Mouse (Mus musculus) midbrain, postnatal 0 days (tissue): ENCODE data around the gene Gli2. TPM values are rescaled to one million over a fixed set of nuclear protein-coding genes. Genes with fewer than 3 reads are reported as not detected.

ENCODE experiments used
- ATAC-seq: fragments of 200-750 bp; cut with Nextera tagmentation; 2 replicates; pipeline ENCODE4 v1.8.0; 2017; ENCODE audit warnings: moderate number of reproducible peaks, mild to moderate bottlenecking, moderate TSS enrichment, moderate library complexity; ENCODE audit not compliant: low FRiP score
- DNase-seq: peaks from one replicate; pipeline ENCODE4 v3.0.0-alpha.2; 2015; ENCODE audit warnings: low spot score
- H3K27ac ChIP-seq: fragments of 300-500 bp; sonication (generic); 2 replicates; pipeline ENCODE4 v1.5.1; 2014; ENCODE audit warnings: low read depth, mild to moderate bottlenecking, low read length, mixed read lengths
- H3K27me3 ChIP-seq: fragments of 300-500 bp; sonication (generic); 2 replicates; pipeline ENCODE4 v1.6.1; 2014; ENCODE audit warnings: low read length, control low read depth, mixed read lengths; ENCODE audit not compliant: insufficient read depth
- H3K36me3 ChIP-seq: fragments of 300-500 bp; sonication (generic); 2 replicates; pipeline ENCODE4 v1.6.1; 2014; ENCODE audit warnings: low read length, control low read depth, mixed read lengths; ENCODE audit not compliant: insufficient read depth
- H3K4me1 ChIP-seq: fragments of 300-500 bp; sonication (generic); 2 replicates; pipeline ENCODE4 v1.6.1; 2014; ENCODE audit warnings: mild to moderate bottlenecking, control low read depth, antibody characterized with exemption, low read length, mixed read lengths; ENCODE audit not compliant: insufficient read depth
- H3K4me2 ChIP-seq: fragments of 300-500 bp; sonication (generic); 2 replicates; pipeline ENCODE4 v1.6.1; 2014; ENCODE audit warnings: low read depth, mild to moderate bottlenecking, low read length, mixed read lengths; ENCODE audit not compliant: poor library complexity, severe bottlenecking
- H3K4me3 ChIP-seq: fragments of 300-500 bp; sonication (generic); 2 replicates; pipeline ENCODE4 v1.5.1; 2014; ENCODE audit warnings: low read depth, mild to moderate bottlenecking, low read length, moderate library complexity
- H3K9ac ChIP-seq: fragments of 300-500 bp; sonication (generic); replicated peaks from 2 replicates; pipeline ENCODE4 v1.6.1; 2014; ENCODE audit warnings: mild to moderate bottlenecking, low read length, moderate library complexity, mixed read lengths; ENCODE audit not compliant: poor library complexity, severe bottlenecking
- H3K9me3 ChIP-seq: fragments of 300-500 bp; sonication (generic); 2 replicates; pipeline ENCODE4 v1.6.1; 2016; ENCODE audit warnings: low read length, control low read depth
- CTCF ChIP-seq: IDR thresholded peaks from 2 replicates; pipeline ENCODE4 v1.5.1; 2016; ENCODE audit warnings: antibody characterized with exemption, mild to moderate bottlenecking
- WGBS: fragments of 180-500 bp; shearing (Covaris S2); extraction: QIAGEN DNeasy Blood & Tissue Kit; methylation state at CpG from one replicate; pipeline ENCODE4 v1.1.7; 2014; 5-methylcytosine and 5-hydroxymethylcytosine counted together
- polyA plus RNA-seq: library from polyadenylated mRNA; unstranded; fragments of >200 nt; fragmentation: Nextera tagmentation; extraction: Ambion mirVana; gene quantifications from 2 replicates; pipeline ENCODE4 v1.2.1, GENCODE M21; 2015
- total RNA-seq: library from RNA; depleted of rRNA; stranded (reverse); fragments of >200 nt; gene quantifications from 2 replicates; pipeline ENCODE4 v1.2.3, GENCODE M21; 2014

Gene Gli2
- total and polyA plus RNA-seq, 2 experiments from 2014 or later = 0.84 to 4.7 TPM

- Histone ChIP-seq H3K9ac (no peak overlapping the region), H3K4me1 (no peaks in the 10 kb centered on the region), H3K36me3 (no peaks in the 10 kb centered on the region), H3K9me3 (no peaks in the 10 kb centered on the region), H3K27ac (no peak overlapping the region), H3K27me3 (no peaks in the 10 kb centered on the region), H3K4me2 (peak overlapping the region; percentile 28; the same call in 1 of the 2 replicates), H3K4me3 (no peak overlapping the region)
- 21% methylated on average over 10 of the region's 10 CpGs for WGBS
- peak; percentile 86 for TF ChIP-seq CTCF
- ATAC-seq (peak; percentile 64), DNase-seq (peak; percentile 85)
Measured at GRCm38 (mm10) chr1:119083468-119083921, 30.1 kb upstream of the Gli2 start.

GRCm38 (mm10) chr1:119082231-119082991, 29.0 kb upstream of the Gli2 start:
- Histone ChIP-seq H3K27ac (no peak overlapping the region), H3K4me1 (no peaks in the 10 kb centered on the region), H3K4me3 (no peak overlapping the region), H3K9me3 (no peaks in the 10 kb centered on the region), H3K9ac (no peak overlapping the region), H3K36me3 (no peaks in the 10 kb centered on the region), H3K4me2 (no peak overlapping the region), H3K27me3 (no peaks in the 10 kb centered on the region)
- ATAC-seq (peak; percentile 42; the same call in 1 of the 2 replicates), DNase-seq (peak; percentile 78)
- peak; percentile 95 for TF ChIP-seq CTCF
- WGBS = 46% methylated on average over 12 of the region's 12 CpGs

GRCm38 (mm10) chr1:119077933-119078332, 24.5 kb upstream of the Gli2 start:
- Histone ChIP-seq H3K27me3 (no peaks in the 10 kb centered on the region), H3K4me1 (no peaks in the 10 kb centered on the region), H3K27ac (no peak overlapping the region), H3K4me2 (no peak overlapping the region), H3K9ac (no peak overlapping the region), H3K4me3 (no peak overlapping the region), H3K36me3 (no peaks in the 10 kb centered on the region), H3K9me3 (no peaks in the 10 kb centered on the region)
- WGBS = 87% methylated on average over 7 of the region's 7 CpGs
- DNase-seq (no peak), ATAC-seq (no peak)
- TF ChIP-seq CTCF = no peak

DNA sequence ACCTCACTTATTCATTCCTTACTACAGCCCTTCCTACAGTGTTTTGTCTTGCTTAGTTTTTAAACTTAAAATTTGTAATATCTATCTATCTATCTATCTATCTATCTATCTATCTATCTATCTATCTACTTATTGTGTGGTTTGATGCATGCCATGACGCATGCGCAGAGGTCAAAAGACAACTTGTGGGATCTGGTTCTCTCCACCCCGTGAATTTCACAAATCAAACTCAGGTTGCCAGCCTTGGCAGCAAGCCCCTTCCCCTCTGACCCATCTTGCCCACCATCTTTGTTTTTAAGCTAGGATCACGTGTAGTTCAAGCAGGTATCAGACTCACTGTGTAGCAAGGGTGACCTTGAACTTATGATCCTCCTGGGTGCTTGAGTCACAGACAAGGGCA, 22.9 kb upstream of the Gli2 start:
- H3K9ac ChIP-seq = no peak overlapping the region
- no peaks in the 10 kb centered on the region for H3K9me3 ChIP-seq
- H3K36me3 ChIP-seq = no peaks in the 10 kb centered on the region
- H3K4me1 ChIP-seq = no peaks in the 10 kb centered on the region
- ATAC-seq (no peak), DNase-seq (no peak)
- no peak overlapping the region for H3K4me2 ChIP-seq
- H3K27me3 ChIP-seq = no peaks in the 10 kb centered on the region
- no peak overlapping the region for H3K27ac ChIP-seq
- WGBS = 85% methylated on average over 4 of the region's 4 CpGs
- no peak for TF ChIP-seq CTCF
- H3K4me3 ChIP-seq = no peak overlapping the region

DNA sequence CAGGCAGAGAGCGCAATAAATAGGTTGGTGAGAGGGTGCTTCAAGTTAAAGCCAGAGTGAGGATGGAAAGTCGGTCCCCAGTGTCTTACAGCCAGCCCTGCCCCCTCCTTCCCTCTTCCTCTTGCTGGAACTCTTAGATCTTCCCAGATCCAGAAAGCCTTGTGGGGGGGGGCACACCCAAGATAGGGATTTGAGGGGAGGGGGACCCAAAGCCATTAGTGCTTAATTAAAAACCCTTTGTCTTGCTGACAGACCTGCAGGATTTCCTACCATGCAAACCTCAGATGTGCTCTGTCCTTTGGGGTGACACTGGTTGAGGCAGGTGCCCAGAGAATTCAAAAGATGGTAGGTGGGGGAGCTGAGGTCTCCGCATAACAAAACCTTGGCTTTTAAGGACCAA, 22.5 kb upstream of the Gli2 start:
- no peaks in the 10 kb centered on the region for H3K4me1 ChIP-seq
- H3K4me2 ChIP-seq = no peak overlapping the region
- no peaks in the 10 kb centered on the region for H3K36me3 ChIP-seq
- DNase-seq (no peak), ATAC-seq (no peak)
- H3K27me3 ChIP-seq = no peaks in the 10 kb centered on the region
- H3K9ac ChIP-seq = no peak overlapping the region
- WGBS = 51% methylated on average over 3 of the region's 3 CpGs
- no peak overlapping the region for H3K4me3 ChIP-seq
- H3K9me3 ChIP-seq = no peaks in the 10 kb centered on the region
- H3K27ac ChIP-seq = no peak overlapping the region
- no peak for TF ChIP-seq CTCF

DNA sequence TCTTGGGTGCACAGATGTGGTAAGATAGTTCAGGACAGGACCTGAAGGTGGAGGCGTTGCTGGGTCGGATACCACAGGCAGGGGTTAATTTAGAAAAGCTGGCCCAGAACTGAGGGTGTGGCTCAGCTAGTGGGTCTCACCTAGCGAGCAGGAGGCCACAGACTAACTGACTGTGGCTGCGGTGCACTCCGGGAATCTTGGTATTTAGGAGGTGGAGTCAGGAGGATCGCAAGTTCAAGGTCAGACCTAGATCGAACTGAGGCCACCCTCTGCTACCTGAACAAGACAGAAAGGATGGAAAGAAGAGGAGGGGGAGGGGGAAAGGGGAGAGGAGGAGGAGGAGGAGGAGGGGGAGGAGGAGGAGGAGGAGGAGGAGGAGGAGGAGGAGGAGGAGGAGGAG, 22.1 kb upstream of the Gli2 start:
- no peak overlapping the region for H3K4me2 ChIP-seq
- no peaks in the 10 kb centered on the region for H3K27me3 ChIP-seq
- no peak overlapping the region for H3K9ac ChIP-seq
- DNase-seq = no peak
- H3K4me3 ChIP-seq = no peak overlapping the region
- no peak for TF ChIP-seq CTCF
- H3K36me3 ChIP-seq = no peaks in the 10 kb centered on the region
- WGBS = 57% methylated on average over 7 of the region's 7 CpGs
- H3K4me1 ChIP-seq = no peaks in the 10 kb centered on the region
- ATAC-seq = no peak
- no peaks in the 10 kb centered on the region for H3K9me3 ChIP-seq
- H3K27ac ChIP-seq = no peak overlapping the region
